Mouse (Mus musculus) left cerebral cortex, postnatal 10 days (tissue): ENCODE measurements at regions not wholly inside any gene's neighbourhood (a gene's known extent, or its start where the extent isn't known, plus 50 kb on each side); places are given as distances from the start of the nearest gene placed in this dataset.

Experiments
- DNase-seq, 2 experiments: peaks; one replicate each; pipeline ENCODE4 v3.0.0; 2021 to 2022; ENCODE audit warnings: low spot score in 2 of 2, mixed read lengths in 1 of 2; ENCODE audit errors: extremely low spot score in 1 of 2
- intact Hi-C: fragments of 180-260 bp; cut with DNase I; formaldehyde crosslinking; loops from one replicate; pipeline ENCODE4 v1.15.1; 2025

- no peak for DNase-seq
- intact Hi-C loops: no loop called here
Observed at GRCm38 (mm10) chr4:8949537-8949936, 710.7 kb upstream of the Car8 start.

GRCm38 (mm10) chr4:8945116-8945515 lies 706.3 kb upstream of the Car8 start:
- DNase-seq: no peak
- intact Hi-C loops: no loop called here

GRCm38 (mm10) chr4:8943080-8943479 lies 704.2 kb upstream of the Car8 start:
- no peak for DNase-seq
- intact Hi-C loops: no loop called here

GRCm38 (mm10) chr4:8938948-8939411 lies 700.1 kb upstream of the Car8 start:
- intact Hi-C loops: no loop called here
- no peak for DNase-seq

GRCm38 (mm10) chr4:8935899-8936298 lies 697.1 kb upstream of the Car8 start:
- no peak for DNase-seq
- intact Hi-C loops: no loop called here

GRCm38 (mm10) chr4:8934541-8934940 lies 695.7 kb upstream of the Car8 start:
- intact Hi-C loops: no loop called here
- DNase-seq: no peak

- intact Hi-C loops: no loop called here
- no peak for DNase-seq
Observed at GRCm38 (mm10) chr4:8929346-8929745, 690.5 kb upstream of the Car8 start.

GRCm38 (mm10) chr4:8928551-8929305 lies 689.9 kb upstream of the Car8 start:
- intact Hi-C loops: no loop called here
- no peak for DNase-seq

- peak in 1 of 2 experiments; percentile 43 for DNase-seq
- intact Hi-C loops: no loop called here
Observed at GRCm38 (mm10) chr4:8927276-8927906, 688.5 kb upstream of the Car8 start.

- DNase-seq: no peak
- intact Hi-C loops: no loop called here
Observed at GRCm38 (mm10) chr4:8926642-8927275, 687.9 kb upstream of the Car8 start.

- intact Hi-C loops: no loop called here
- DNase-seq: no peak
Observed at GRCm38 (mm10) chr4:8922695-8923363, 684.0 kb upstream of the Car8 start.

- no peak for DNase-seq
- intact Hi-C loops: no loop called here
Observed at GRCm38 (mm10) chr4:8921477-8922385, 682.9 kb upstream of the Car8 start.

GRCm38 (mm10) chr4:8920306-8920705 lies 681.5 kb upstream of the Car8 start:
- DNase-seq: no peak
- intact Hi-C loops: no loop called here

GRCm38 (mm10) chr4:8919366-8919984 lies 680.6 kb upstream of the Car8 start:
- DNase-seq: no peak
- intact Hi-C loops: no loop called here
